Mouse (Mus musculus) lung, adult 2 months (tissue): Measurements from ENCODE around the gene Met. TPM values are rescaled to one million over a fixed set of nuclear protein-coding genes. Genes with fewer than 3 reads are reported as not detected.
A peak's percentile ranks its signal among the peaks of the same experiment; 100 is the strongest.

Experiments used
- DNase-seq: peaks from one replicate; pipeline ENCODE4 v3.0.0; 2022
- H3K4me1 ChIP-seq: fragments of 200-500 bp; 2 replicates; pipeline ENCODE4 v1.6.1; 2011; ENCODE audit warnings: low read length; ENCODE audit not compliant: control insufficient read depth, insufficient read depth
- H3K4me3 ChIP-seq: fragments of 200-500 bp; replicated peaks from 2 replicates; pipeline ENCODE3; 2011; ENCODE audit warnings: low read depth, mild to moderate bottlenecking, control low read depth, low read length; ENCODE audit errors: extremely low read depth
- CTCF ChIP-seq: fragments of 200-500 bp; IDR thresholded peaks from 2 replicates; pipeline ENCODE4 v1.5.1; 2011; ENCODE audit warnings: mild to moderate bottlenecking, low read length, control low read depth; ENCODE audit not compliant: insufficient read depth
- POLR2A ChIP-seq: fragments of 200-500 bp; IDR thresholded peaks from 2 replicates; pipeline ENCODE4 v1.6.1; 2011; ENCODE audit warnings: low read depth, mild to moderate bottlenecking, control low read depth, low read length, borderline replicate concordance; ENCODE audit errors: extremely low read depth
- WGBS: fragments of 180-500 bp; shearing (Covaris S2); methylation state at CpG from one replicate; pipeline ENCODE4 v1.1.7; 2018; 5-methylcytosine and 5-hydroxymethylcytosine counted together
- polyA plus RNA-seq: library from polyadenylated mRNA; depleted of rRNA; stranded (reverse); fragments of >200 nt; gene quantifications from 2 replicates; pipeline ENCODE4 v1.2.3, GENCODE M21; 2012; rRNA removed

Met gene
- polyA plus RNA-seq, result 12.6 and 15.5 TPM in 2 replicates

DNA sequence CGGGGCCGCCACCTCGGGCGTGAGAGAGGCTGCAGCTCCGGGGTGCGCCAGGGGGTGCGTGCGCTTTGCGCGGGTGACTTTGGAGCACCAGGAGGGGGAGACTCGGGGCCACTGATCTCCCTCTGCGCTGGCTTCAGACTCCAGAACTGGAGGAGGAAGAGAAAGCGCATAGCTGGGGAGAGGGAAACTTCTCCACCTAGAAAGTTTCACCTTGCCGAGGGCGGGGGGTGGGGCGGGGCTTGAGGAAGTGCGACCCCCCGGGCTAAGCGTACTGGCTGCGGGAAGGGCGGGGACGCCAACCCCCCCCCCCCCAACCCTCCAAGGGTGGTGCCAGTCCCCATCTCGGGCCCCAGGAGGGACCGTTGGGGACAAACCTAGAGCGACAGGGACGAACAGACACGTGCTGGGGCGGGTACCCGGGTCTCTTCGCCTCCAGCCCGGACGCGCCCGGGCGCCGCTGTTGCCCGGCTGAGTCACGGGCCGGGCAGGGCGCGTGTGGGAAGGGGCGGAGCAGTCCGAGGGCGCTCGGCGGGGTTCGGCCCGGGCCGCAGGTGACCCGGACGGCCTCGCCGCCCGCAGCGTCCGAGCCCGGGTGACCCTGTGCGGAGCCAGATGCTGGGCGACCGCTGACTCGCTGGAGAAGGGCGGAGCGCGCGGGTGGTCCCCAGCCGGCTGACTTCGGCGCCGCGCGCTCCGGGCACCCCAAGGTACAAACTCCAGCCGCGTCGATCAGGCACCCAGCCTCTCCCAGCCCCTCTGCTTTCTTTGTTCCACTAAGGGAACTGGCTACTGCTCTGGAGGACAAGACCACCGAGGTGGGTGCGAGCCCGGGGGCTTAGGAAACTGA, at the start of gene Met:
Met (plus strand) TSS at position 367 of the 847 bp plus-strand sequence.
- peak; percentile 60 for DNase-seq
- WGBS, result under 1% methylated on average over 77 of the region's 78 CpGs
- H3K4me3 ChIP-seq, result peak within 1 kb of the TSS; percentile 48
- TF ChIP-seq POLR2A, result no peak
- peak; percentile 10; the same call in 1 of the 2 replicates for TF ChIP-seq CTCF
- H3K4me1 ChIP-seq, result no peaks in the 10 kb centered on the region

DNA sequence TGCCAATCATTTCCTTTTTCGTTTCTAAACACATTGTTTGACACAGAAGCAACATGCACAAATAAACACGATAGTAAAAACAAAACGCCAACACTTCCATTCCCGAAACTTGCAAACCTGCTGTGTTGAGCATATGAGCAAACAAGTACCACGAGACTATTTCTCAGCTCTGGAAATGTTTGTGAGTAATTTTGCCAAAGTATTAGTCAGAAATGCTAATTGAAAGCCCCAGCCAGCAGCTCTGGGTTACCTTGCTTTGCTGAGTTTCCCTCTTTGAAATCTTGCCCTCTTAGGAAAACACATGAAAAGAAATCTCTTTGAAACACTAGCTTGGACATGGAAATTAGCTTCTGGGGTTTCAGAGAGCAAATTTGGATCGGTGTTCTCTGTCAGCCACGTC, 45.4 kb upstream of the Met start:
- H3K4me1 ChIP-seq, result no peaks in the 10 kb centered on the region

DNA sequence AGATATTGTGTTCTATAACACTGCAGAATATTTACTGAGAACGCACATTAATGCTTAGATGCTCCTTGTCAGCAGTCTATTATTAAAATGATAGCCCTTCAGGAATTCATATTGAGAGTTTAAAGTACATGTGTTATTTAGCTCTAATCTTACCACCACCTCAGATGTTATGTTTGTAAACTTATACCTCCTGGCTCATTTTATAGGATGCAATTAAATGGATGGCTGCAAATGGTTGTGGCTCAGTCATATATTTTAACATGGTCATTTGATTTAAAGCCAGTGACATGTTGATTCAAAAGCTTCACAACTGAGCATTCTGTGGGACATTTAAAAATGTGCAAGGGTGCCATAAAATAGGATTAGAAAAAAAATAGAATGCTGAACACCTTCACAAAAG, 41.2 kb upstream of the Met start:
- H3K4me1 ChIP-seq, result no peaks in the 10 kb centered on the region
- no peak for DNase-seq
- H3K4me3 ChIP-seq, result no peak overlapping the region
- WGBS, result 95% methylated on average over 1 of the region's 1 CpGs
- TF ChIP-seq CTCF (no peak), POLR2A (no peak)

More for the DNA sequence above, 45.4 kb upstream of the Met start:
- H3K4me3 ChIP-seq, result no peak overlapping the region
- 54% methylated on average over 7 of the region's 7 CpGs for WGBS
- TF ChIP-seq POLR2A, result no peak
- no peak for TF ChIP-seq CTCF
- no peak for DNase-seq

GRCm38 (mm10) chr6:17429041-17429440, 34.6 kb upstream of the Met start:
- no peaks in the 10 kb centered on the region for H3K4me1 ChIP-seq
- TF ChIP-seq CTCF (no peak), POLR2A (no peak)
- no peak for DNase-seq
- H3K4me3 ChIP-seq, result no peak overlapping the region
- WGBS, result 58% methylated on average over 3 of the region's 3 CpGs

DNA sequence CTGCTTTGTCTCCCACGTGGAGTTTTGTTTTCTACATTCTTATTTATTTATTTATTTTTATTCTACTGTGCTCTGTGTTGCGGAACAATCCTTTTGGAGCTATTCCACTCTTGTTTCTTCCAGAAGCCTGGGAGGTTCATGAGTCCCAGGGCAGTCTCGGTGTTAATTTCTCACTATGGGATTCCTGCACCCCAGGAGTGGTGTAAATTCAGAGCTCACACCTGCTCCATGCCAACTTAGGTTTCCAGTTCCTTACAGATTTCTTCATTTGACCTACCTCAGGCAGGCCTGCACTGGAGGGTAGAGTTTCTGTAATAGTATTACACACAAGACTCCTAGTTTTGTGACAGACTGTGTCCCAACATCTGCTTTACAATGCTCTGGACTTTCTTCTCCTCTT, 34.0 kb upstream of the Met start:
- WGBS, result 78% methylated on average over 3 of the region's 3 CpGs
- Histone ChIP-seq H3K4me3 (no peak overlapping the region), H3K4me1 (no peaks in the 10 kb centered on the region)
- TF ChIP-seq CTCF, result no peak
- TF ChIP-seq POLR2A, result no peak
- no peak for DNase-seq

GRCm38 (mm10) chr6:17443311-17443710, 20.3 kb upstream of the Met start:
- no peak for TF ChIP-seq POLR2A
- H3K4me3 ChIP-seq, result no peak overlapping the region
- no peak for DNase-seq
- no peaks in the 10 kb centered on the region for H3K4me1 ChIP-seq
- WGBS, result 63% methylated on average over 4 of the region's 4 CpGs

DNA sequence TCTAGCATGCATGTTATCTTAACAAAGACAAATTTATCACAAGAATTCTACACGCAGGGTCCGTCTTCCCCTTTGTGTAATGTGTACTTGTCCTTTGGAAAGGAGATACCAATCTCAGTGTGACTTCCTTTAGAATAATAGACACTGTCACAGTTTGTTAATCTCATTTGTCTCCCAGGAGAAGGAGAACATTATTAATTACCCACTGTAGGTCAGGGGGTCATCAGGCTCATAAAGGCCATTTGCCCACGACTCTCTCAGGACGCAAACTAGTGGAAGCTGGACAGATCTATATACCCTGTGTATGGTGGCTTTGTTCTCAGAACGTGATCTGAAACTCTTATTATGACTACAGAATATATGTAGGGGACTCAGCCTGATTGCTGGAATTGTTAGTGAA, 12.3 kb upstream of the Met start:
- DNase-seq, result no peak
- H3K4me1 ChIP-seq, result peaks cover 2% of the 10 kb centered on the region; the same call in 1 of the 2 replicates
- no peak overlapping the region for H3K4me3 ChIP-seq
- 33% methylated on average over 5 of the region's 5 CpGs for WGBS
- TF ChIP-seq CTCF (no peak), POLR2A (no peak)

DNA sequence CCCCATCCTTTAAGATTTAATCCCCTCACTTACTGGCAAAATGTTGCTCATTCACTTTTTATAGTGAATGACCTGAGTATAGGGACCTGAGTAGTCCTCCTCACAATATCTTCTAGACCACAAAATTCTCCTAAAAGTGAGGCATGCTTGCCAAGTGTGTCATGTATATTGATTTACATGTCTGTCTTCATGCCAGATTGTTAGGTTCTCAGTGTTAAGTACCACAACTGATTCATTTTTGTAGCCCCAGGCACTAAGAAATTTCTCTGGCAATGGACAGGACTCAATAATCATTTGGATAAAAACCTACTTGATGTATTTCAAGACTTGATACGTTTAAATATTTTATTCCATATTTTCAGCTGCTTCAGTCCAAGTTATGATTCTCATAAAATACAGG, 8.5 kb upstream of the Met start:
- H3K4me3 ChIP-seq, result no peak overlapping the region
- no peak for DNase-seq
- WGBS, result 90% methylated on average over 1 of the region's 1 CpGs
- no peak for TF ChIP-seq CTCF
- TF ChIP-seq POLR2A, result no peak
- H3K4me1 ChIP-seq, result peaks cover 2% of the 10 kb centered on the region; the same call in 1 of the 2 replicates

- WGBS, result 66% methylated on average over 6 of the region's 6 CpGs
- Histone ChIP-seq H3K4me1 (no peaks in the 10 kb centered on the region), H3K4me3 (no peak overlapping the region)
- TF ChIP-seq CTCF, result no peak
- TF ChIP-seq POLR2A, result no peak
- DNase-seq, result no peak
Observed at GRCm38 (mm10) chr6:17459561-17459960, 4.0 kb upstream of the Met start.

GRCm38 (mm10) chr6:17461435-17461834, 2.2 kb upstream of the Met start:
- no peak for TF ChIP-seq POLR2A
- TF ChIP-seq CTCF, result no peak
- 86% methylated on average over 7 of the region's 7 CpGs for WGBS
- Histone ChIP-seq H3K4me3 (no peak overlapping the region), H3K4me1 (no peaks in the 10 kb centered on the region)
- DNase-seq, result no peak
